Mouse (Mus musculus): ENCODE data around the gene Mapk10.

The Mapk10 gene

GRCm38 (mm10) chr5:103211101-103211848 is at the start of gene Mapk10:
Gene Mapk10 (minus strand): TSS chr5:103211334.
- DNase-seq: no peak

- DNase-seq: no peak
These were observed 45.0 kb upstream of the Mapk10 start for GRCm38 (mm10) chr5:103256144-103256543.

- no peak for DNase-seq
These were observed 31.3 kb upstream of the Mapk10 start for GRCm38 (mm10) chr5:103242430-103242829.

GRCm38 (mm10) chr5:103231822-103232221 is 20.7 kb upstream of the Mapk10 start:
- no peak for DNase-seq

GRCm38 (mm10) chr5:103230334-103230733 is 19.2 kb upstream of the Mapk10 start:
- no peak for DNase-seq

GRCm38 (mm10) chr5:103229321-103229720 is 18.2 kb upstream of the Mapk10 start:
- DNase-seq: no peak

- no peak for DNase-seq
These were observed 10.9 kb upstream of the Mapk10 start for GRCm38 (mm10) chr5:103221997-103222396.

GRCm38 (mm10) chr5:103210644-103211043 is 490 bp downstream of the Mapk10 start:
- DNase-seq: no peak

- no peak for DNase-seq
These were observed 1.1 kb downstream of the Mapk10 start for GRCm38 (mm10) chr5:103210018-103210417.

GRCm38 (mm10) chr5:103209486-103209885 is 1.6 kb downstream of the Mapk10 start:
- no peak for DNase-seq

GRCm38 (mm10) chr5:103208869-103209268 is 2.3 kb downstream of the Mapk10 start:
- DNase-seq: no peak

- no peak for DNase-seq
These were observed 3.1 kb downstream of the Mapk10 start for GRCm38 (mm10) chr5:103208021-103208511.

GRCm38 (mm10) chr5:103197796-103198325 is 13.3 kb downstream of the Mapk10 start:
- DNase-seq: no peak

- DNase-seq: no peak
These were observed 16.6 kb downstream of the Mapk10 start for GRCm38 (mm10) chr5:103194549-103194948.

- DNase-seq: no peak
These were observed 17.4 kb downstream of the Mapk10 start for GRCm38 (mm10) chr5:103193700-103194099.

GRCm38 (mm10) chr5:103191577-103191976 is 19.6 kb downstream of the Mapk10 start:
- DNase-seq: no peak

GRCm38 (mm10) chr5:103184256-103184655 is 26.9 kb downstream of the Mapk10 start:
- DNase-seq: no peak

- DNase-seq: no peak
These were observed 29.5 kb downstream of the Mapk10 start for GRCm38 (mm10) chr5:103181622-103182021.

GRCm38 (mm10) chr5:103177010-103177409 is 34.1 kb downstream of the Mapk10 start:
- no peak for DNase-seq

- no peak for DNase-seq
These were observed 35.1 kb downstream of the Mapk10 start for GRCm38 (mm10) chr5:103175989-103176388.

GRCm38 (mm10) chr5:103174607-103175006 is 36.5 kb downstream of the Mapk10 start:
- no peak for DNase-seq

- DNase-seq: no peak
These were observed 39.9 kb downstream of the Mapk10 start for GRCm38 (mm10) chr5:103171207-103171606.

GRCm38 (mm10) chr5:103167371-103167770 is 43.8 kb downstream of the Mapk10 start:
- no peak for DNase-seq

GRCm38 (mm10) chr5:103166755-103167154 is 44.4 kb downstream of the Mapk10 start:
- no peak for DNase-seq
